Mouse (Mus musculus): ENCODE measurements around the gene Gm7982.
"Not testable (repeated sequence)": the region's sequence is repeated elsewhere in the genome, so short reads cannot be mapped to it uniquely, and the experiment has no call there.

Gm7982 gene
- long read RNA-seq, experiment 1: 0 reads
- long read RNA-seq, experiment 2: 0 reads

GRCm38 (mm10) chr5:95741714-95742113, at the start of gene Gm7982:
Gene Gm7982, plus strand, starts transcription at chr5:95742014.
- intact Hi-C loops (cut with DNase I): not testable (repeated sequence)

GRCm38 (mm10) chr5:95736073-95736472, 5.7 kb upstream of the Gm7982 start, which contains the start of gene Gm7978:
Gene Gm7978, minus strand, starts transcription at chr5:95736173.
- intact Hi-C loops (cut with DNase I): not testable (repeated sequence)

- intact Hi-C loops (cut with DNase I): not testable (repeated sequence)
Measured at GRCm38 (mm10) chr5:95775690-95776089, 33.9 kb downstream of the Gm7982 start, which contains the start of gene E330014E10Rik. Gene E330014E10Rik, plus strand, starts transcription at chr5:95775990.
